Mouse (Mus musculus) thymus, postnatal 10 days (tissue): ENCODE data around the gene Slc9a4.
A peak's percentile ranks its signal among the peaks of the same experiment; 100 is the strongest.
"Not testable (repeated sequence)": the region's sequence is repeated elsewhere in the genome, so short reads cannot be mapped to it uniquely, and the experiment has no call there.

Experiments
- DNase-seq, 2 experiments: peaks; one replicate each; pipeline ENCODE4 v3.0.0; 2021; ENCODE audit warnings: low spot score in 2 of 2

Gene Slc9a4

DNA sequence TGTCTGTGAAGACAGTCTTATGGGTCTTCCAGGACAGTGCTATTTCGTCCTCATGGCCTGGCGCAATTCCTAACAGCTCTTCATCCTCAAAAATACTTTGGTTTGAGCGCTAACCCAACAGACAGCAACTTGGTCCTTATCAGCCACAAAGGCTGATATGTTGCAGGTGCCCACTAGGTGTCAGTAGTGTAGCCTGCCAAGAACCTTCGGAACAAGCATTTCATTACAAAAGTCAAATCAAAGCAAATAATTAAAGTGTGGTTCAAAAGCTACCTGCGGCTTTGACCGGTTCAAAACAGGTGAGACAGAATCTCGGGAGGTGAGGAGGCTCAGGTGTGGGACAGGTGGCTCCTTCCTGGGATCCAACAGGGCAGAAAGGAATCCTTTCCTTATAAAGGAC is at the start of gene Slc9a4:
Gene Slc9a4, plus strand, starts transcription at position 298 of the 400 bp plus-strand sequence.
- DNase-seq, result peak in 1 of 2 experiments; percentile 12

- no peak for DNase-seq
Measured at GRCm38 (mm10) chr1:40537577-40537976, 42.3 kb upstream of the Slc9a4 start.

DNA sequence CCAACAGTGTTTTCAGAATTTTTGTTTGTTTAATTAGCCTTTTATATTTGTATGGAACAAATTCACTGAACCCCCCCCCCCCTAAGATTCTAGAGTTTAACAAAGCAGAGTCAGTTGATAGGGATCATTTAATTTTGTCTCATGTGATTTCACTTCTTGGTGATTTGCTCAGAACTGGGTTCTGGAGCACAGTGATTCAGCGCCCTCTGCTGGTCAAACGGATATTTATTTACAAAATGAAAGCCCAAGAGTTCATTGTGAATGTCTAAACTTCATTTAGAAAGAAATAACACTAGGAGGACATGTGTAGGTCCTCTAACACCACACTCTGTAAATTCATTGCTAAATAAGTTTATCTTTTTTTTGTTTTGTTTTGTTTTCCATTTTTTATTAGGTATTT is 35.2 kb upstream of the Slc9a4 start:
- peak; percentile 7 to 74 for DNase-seq

GRCm38 (mm10) chr1:40546645-40547044 is 33.2 kb upstream of the Slc9a4 start:
- DNase-seq, result no peak

DNA sequence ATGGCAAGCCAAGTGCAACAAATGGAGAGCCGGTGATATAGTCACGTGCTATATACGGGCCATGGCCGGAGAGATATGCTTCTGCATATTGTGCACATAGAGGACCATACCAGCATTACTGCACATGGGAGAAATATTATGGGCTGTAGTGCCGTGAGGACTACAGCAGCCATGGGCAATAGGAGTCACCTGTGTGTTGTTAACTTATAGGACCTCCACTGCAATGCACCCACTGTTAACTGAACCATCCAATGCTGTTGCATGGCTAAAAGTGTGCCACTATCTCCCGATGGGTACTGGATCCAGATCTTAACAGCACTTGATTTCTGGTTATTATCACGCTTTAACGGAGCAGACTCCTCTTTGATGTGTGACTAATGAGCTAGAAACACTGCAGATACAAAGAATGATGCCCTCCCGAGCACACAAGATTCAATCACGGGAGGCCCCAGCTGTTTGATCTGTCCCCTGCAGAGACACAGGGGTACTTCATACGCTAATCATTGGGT is 32.8 kb upstream of the Slc9a4 start:
- no peak for DNase-seq

- DNase-seq, result no peak
Measured at GRCm38 (mm10) chr1:40547762-40548161, 32.1 kb upstream of the Slc9a4 start.

GRCm38 (mm10) chr1:40569374-40569773 is 10.5 kb upstream of the Slc9a4 start:
- DNase-seq, result no peak

DNA sequence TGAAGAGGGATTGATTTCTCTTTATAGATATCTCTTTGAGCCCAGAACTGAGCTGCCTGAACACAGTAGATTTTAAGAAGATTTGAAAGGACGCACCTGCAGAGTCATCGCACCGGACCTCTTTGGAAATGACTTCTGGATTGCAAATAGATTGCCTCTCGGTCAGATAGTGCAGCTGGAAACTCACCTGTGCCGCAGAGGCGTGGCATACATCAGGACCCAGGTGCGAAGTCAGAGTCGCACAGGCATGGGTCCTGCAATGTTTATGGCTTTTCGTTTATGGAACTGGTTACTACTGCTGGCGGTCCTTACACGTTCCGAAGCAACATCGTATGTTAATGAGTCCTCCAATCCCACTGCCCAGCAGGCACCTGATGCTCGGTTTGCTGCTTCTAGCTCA is 388 bp downstream of the Slc9a4 start:
- DNase-seq, result no peak

DNA sequence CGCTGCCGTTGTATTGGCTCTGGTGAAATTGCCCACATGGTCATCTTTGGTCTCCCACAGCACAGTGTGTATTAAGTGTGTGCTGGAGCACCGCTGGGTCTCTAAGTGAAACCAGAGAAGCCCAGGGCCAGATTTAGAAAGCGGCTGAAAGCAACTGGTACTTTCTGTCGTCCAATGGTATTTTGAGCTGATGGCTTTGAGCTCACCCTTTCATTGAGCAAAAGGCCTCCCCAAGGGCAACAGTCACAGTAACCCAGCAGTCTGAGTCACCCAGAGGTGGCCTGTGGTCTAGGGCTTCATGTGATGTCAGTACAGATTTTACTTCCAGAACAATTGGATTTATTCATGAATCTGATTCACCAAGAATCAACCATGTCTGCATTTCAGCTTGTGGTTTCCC is 6.9 kb downstream of the Slc9a4 start:
- DNase-seq, result no peak

GRCm38 (mm10) chr1:40590931-40591330 is 11.1 kb downstream of the Slc9a4 start:
- no peak for DNase-seq

DNA sequence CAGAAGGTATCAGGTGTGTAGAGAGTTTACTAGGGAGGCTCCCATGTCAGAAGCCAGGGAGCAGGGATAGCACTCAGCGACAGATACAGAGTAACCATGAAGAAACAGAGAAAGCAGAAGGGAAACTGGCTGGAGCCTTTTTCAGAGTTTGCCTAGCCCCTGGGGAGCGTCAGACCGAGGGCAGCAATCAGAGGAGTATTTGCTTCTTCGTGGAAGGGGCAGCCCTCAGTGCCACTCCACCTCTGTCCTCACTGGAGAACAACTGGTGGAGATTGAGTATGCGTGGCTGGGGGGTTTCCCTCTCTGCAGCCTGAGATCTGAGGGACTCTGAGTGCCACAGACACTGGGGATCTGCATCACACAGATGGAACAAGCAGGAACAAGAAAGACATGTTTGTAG is 17.9 kb downstream of the Slc9a4 start:
- no peak for DNase-seq

- not testable (repeated sequence) for DNase-seq
Measured at GRCm38 (mm10) chr1:40599661-40600060, 19.8 kb downstream of the Slc9a4 start.

DNA sequence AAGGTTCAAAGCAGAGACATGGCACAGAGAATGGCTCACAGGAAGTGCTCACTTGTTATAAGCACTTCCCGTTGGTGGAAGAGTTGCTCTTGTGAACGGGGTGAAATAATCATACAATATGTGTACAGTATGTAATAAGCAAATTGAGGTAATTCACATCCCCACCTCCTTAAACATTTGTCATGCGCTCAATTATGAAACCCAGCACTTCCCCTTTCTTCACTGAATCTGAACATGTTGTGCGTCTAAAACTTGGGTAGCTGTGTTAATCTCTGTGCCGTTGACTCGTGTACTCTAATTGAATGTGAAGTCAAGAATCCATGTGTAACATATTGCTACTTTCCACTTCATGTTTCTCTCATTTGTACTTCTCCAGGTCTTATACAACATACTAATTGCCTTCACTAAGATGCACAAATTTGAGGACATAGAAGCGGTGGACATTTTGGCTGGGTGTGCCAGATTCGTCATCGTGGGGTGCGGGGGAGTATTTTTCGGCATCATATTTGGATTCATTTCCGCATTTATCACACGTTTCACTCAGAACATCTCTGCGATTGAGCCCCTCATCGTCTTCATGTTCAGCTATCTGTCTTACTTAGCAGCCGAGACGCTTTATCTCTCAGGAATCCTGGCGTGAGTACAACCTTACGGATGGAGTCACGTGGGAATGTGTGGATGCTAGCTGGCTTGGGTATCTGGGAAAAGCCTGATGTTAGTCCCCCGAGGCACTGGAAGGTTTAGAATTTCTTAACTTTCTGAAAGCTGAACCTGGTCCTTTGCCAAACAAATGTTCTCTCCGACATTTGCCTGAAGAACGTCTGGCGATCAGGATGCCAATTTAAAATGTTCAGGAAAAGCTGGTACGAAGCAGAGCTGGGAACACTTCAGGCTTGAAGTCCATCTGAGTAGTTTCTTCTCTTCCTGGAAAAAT is 20.8 kb downstream of the Slc9a4 start:
- no peak for DNase-seq

GRCm38 (mm10) chr1:40601461-40601860 is 21.6 kb downstream of the Slc9a4 start:
- no peak for DNase-seq

DNA sequence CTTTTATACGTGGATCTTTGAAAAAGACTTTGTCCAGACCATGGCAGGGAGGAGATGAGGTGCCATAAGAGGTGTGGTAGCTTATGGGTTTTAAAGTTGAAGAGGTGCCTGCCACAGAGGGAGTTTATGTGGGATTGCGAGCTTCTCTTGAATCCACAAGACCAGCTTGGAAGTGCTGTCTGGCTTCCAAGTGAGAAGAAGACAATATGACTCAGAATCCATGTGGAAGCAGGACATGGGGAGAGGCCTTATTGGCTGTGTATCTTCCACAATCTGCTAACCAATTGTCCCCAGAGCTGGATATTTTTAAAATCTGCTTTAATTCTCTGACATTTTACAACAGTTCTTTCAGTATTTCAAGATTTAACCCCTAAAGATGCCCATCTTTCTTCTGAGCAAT is 33.3 kb downstream of the Slc9a4 start:
- no peak for DNase-seq

DNA sequence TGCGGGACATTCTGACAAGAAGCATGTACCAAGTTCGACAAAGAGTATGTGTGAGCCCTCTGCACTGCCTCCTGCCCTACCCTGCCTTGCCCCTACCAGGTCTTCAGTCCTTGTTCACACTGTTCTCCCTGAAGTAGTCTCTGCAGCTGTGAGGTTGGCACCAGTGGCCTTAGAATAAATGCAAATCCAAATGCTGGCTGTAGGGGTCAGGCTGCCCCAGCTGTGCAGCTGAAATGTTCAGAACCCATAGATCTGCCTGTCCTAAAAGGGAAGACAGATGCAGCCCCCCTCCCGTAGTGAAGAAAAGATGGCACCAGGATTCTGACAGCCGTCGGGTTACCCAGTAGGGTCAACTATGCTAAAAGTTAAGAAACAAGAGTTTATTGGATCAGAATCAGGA is 39.2 kb downstream of the Slc9a4 start:
- no peak for DNase-seq

GRCm38 (mm10) chr1:40619871-40620270 is 40.0 kb downstream of the Slc9a4 start:
- no peak for DNase-seq

GRCm38 (mm10) chr1:40624954-40625353 is 45.1 kb downstream of the Slc9a4 start:
- no peak for DNase-seq

GRCm38 (mm10) chr1:40626954-40627353 is 47.1 kb downstream of the Slc9a4 start:
- DNase-seq, result no peak

GRCm38 (mm10) chr1:40628443-40628842 is 48.6 kb downstream of the Slc9a4 start:
- no peak for DNase-seq

DNA sequence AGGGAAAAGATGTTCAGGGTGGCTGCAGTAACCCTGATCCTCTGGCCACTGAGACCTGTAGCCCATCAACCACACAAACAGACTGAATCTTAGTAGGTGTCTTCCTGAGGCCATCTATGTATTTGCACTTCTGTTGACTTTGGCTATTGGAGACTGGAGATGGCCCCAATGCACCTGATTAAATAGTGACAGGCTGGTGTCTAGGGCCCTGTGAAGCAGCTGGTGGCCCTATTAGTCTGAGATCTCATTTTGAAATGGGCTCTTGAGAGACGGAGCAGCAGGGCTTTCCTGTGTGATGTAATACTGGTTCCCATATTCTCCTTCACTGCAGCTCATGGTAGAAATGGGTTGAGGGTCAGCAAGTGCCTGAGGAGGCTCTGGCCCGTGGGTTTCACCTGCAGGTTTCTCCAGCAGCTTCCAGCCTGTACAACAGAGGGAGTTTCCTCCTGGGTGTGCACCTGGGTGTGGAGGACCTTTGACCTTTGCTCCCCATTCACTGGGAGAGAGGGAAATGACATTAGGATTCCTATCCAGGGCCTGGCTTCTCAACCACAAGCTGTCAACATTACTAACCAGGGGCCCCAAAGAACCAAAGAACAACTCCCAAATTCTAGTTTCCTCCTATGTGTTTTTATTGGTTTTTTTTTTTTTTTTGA is 52.7 kb downstream of the Slc9a4 start:
- DNase-seq, result no peak

GRCm38 (mm10) chr1:40634608-40635007 is 54.7 kb downstream of the Slc9a4 start:
- no peak for DNase-seq

DNA sequence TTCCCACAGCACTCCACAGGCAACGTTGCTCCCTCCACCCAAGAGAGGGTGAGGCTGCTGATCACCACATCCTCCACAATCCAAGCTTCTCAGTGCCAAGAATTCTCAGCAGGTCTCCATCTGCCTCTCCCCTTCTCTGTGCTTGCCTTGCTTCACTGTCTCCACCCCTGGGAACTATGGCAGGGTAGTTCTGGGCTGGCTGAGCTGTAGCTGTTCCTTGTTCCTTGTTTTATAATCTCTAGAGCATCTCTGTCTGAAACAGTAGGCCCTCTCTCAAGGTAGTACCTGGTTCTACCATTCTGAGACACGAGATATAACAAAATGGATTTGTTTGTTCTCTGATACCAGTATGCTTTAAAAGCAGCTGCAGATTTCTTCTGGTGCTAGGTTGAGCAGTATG is 68.4 kb downstream of the Slc9a4 start:
- no peak for DNase-seq
